Mouse (Mus musculus): ENCODE data around the gene Iqcg.

The Iqcg gene

DNA sequence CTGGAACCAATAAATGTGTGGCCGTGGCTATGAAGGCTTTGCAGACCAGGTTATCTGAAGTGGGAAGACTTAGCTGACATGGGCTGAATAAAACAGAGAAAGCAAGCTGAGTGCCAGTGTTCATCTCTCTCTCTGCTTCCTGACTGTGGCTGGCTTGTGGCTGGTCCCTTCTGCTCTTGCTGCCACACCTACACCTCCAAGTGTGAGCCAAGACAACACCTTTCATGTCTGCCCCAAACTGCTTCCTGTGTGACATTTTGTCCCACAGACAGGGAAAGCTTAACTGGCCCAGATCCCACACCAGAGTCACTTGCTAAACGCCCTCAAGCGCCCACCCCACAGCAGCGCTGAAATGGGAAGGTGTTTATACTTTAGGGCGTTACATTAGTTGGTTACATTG lies 2.9 kb downstream of the Iqcg start:
- no peak for DNase-seq (ENCODE audit: low spot score)

DNA sequence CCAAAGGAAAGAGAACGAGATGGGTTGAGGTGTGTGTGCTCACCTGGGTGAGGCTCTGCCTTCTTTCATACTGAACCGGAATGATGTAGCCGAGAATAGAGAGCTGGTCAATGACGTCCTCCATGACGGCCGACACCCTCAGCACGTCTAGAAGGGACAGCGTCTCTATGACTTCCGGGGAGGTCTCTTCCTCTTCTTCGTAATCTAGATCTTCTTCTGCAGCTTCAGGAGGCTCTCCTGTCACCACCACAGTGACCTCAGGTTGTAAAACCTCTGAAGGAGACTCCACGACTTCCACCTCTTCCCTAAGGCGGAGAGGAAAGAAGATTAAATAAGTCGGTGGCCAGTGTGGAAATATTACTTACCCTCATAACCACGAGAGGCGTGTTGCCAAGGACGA lies 6.2 kb downstream of the Iqcg start:
- DNase-seq (ENCODE audit: low spot score): no peak

DNA sequence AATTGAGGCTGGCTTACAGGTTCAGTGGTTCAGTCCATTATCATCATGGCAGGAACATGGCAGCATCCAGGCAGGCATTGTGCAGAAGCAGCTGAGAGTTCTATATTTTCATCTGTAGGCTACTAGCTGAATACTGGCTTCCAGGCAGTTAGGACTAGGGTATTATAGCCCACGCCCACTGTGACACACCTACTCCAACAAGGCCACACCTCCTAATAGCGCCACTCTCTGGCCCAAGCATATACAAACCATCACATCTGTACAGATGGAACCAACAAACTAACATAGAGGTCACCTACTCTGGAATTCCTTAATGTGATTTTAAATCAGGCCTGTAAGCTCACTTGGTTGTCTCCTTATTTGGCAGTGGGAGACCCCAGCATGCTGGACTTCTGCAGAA lies 7.3 kb downstream of the Iqcg start:
- no peak for DNase-seq (ENCODE audit: low spot score)

DNA sequence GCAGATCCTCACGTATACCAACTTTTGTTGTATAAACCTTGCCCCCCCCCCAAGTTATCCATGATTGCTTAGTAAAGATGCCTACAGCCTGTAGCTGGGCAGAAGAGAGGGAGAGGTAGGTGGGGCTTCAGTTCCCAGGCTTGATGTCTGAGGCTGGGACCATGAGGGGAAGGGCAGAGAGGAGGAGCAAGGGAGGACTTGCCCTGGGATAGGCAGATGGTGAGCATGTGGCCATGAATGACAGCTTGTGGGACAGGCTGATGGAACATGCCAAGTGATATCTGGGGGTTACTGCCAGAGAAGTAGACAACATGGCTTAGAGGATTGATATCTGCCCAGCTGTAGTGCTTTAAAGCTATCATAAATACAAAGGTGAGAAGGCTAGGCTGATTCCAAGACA lies 8.0 kb downstream of the Iqcg start:
- no peak for DNase-seq (ENCODE audit: low spot score)

DNA sequence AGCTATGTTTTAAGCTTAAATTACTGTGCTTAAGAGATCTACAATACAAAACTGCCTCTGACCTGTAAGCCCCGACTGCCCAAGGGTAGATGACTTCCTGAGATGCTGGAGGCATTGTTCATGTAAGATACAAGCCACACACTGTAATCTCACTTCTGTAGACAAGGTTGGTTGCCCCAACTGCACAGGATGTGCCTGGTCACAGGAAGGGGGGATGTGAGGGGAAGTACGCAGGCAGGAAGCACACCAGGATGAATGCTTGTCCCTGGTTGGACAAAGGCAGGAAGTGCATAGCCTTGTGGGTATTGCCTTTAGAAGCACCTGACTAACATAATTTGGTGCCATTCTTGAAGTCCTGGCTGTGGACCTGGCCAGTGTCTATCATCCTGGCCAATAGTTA lies 12.8 kb downstream of the Iqcg start:
- DNase-seq (ENCODE audit: low spot score): peak; percentile 50

DNA sequence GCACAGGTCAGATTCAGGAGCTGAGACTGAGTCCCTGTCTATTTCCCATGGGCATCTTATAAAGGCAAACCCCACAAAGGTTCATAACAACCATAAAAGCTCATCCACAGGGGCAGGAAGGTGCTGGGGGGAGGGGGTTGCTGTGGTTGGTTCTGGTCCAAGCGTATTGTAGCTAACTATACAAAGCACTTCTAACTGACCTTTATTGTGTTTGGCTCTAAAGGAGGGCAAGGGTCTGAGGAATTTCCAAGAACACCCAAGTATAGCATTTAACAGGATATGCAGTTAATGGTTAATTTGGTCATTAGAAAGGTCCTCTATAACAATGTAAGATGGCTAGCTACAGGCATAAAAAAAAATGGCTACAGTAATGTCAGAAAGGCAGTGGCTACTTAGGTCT lies 13.3 kb downstream of the Iqcg start:
- DNase-seq (ENCODE audit: low spot score): peak; percentile 64

DNA sequence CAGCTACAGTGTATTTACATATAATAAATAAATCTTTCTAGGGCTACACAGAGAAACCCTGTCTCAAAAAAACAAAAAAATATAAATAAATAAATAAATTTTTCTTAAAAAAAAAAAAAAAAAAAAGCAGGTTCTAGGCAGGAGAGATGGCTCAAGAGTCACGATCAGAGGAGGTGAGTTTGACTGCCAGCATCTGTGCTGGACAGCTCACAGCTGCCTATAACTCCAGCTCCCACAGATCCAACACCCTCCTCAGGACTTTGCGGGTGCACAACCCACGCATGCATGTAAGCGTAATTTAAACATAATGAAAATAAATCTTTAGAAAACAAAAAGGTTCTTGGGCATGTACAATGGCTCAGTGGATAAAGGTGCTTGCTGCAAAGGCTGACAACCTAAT lies 20.0 kb downstream of the Iqcg start:
- DNase-seq (ENCODE audit: low spot score): no peak

DNA sequence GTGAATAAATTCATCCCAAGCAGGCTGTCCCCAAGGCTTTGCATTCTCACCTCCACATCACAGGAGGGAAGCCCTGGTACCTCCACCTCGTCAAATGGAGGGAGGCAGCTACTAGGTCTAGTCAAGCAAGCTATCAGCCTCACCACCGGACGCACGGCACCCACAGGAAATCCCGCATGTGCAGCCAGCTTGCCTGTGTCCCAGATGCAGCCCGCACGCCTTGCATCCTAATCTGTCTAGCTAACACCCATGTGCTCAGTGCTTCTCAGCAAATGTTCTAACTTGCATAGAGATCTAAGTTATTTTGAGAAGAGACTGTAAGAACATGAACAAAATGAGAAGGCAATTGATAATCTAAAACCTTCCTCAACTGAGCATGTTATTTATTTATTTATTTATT lies 29.7 kb downstream of the Iqcg start:
- no peak for DNase-seq (ENCODE audit: low spot score)

DNA sequence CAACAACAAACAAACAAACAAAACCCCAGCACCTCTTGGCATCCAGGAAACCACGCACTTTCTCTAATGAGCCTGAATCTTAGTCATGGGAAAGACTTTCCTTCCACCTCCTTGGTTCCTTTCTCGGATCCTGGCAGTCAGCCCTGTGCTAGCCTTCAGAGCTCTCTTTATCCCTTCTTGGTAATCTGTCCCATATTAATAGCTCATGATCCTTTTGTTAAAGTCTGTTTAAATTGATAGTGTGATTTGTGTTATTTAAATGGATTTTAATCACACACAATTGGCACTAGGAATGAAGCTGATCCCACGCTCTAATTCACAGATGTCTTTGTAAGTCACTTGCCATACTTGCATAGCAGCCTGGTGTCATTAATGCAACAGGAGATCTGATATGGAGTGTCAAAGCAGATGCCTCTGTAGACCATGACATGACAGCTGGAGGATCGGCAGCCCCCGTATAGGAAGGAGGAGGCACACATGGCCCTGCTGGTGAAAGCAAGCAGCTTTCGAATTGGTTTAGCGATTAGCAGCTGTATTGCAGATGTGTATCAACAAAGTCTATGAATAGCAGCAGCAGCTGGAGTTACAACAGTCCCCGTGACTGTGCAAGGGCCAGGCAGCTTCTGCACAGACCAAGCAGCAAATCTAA lies 31.4 kb downstream of the Iqcg start:
- DNase-seq (ENCODE audit: low spot score): no peak

DNA sequence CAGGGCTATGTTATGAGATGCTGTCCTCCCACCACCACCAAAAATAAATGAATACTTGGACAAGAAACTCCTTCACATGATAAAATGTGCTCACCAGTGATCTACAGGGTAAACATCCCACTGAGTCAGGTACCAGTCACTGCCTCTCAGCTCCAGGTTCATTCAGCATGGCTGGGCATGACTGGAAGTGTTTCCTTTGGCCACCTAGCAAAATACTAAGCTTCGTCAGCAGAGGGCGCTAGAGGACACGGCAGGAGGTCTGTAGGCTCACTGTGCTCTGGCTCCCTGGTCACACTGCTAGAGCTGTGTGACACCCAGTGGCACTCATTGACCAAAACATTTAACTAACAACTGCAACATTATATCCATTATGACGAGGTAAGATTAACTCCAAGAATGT lies 32.3 kb downstream of the Iqcg start:
- peak; percentile 75 for DNase-seq (ENCODE audit: low spot score)

DNA sequence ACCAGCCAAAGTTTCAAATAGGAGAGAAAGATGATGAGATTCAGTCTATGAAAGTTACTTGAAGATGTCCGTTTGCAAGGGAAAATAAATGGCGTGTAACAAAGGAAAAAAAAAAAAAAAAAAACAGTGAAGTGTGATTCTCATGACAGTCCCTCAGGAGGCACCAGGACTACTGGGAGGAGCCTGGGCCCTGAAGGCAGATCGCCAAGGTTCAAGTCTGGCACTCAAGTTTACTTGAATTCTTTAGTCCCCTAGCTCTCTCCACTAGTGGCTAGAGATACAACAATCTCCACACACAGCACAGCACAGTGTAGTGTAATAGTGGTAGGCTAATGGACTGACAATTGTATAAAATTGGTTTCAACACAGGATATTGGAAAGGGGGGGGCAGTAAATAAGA lies 34.6 kb downstream of the Iqcg start:
- no peak for DNase-seq (ENCODE audit: low spot score)

DNA sequence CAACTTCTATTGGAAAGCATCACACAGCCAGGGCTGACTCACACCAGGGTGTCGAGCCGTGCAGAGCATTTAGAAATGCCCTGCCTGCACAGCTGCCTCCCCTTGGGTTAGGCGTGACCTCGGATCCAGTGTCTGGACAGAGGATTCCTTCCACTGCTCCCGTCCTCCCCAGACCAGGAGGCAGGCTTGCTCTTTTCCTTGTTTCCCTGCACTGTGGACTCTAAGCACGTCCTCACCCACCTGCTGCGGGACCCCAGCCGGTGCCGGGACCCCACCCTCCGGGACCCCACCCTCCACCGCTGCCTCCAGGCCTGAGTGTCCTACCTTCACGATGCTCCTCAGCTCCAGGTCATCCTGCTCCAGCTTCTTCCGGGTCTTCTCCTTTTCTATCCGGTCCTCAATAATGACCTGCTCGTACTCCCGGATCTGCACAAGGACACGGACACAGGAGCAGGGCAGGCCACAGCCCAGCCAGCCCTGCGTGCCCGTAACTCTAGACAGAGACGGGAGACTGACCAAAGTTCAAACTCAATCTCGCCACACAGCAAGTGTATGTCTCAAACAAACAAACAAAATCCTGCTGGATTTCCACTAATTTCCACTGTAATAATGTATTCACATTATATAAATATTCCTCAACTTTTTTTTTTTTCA lies 36.8 kb downstream of the Iqcg start:
- peak; percentile 46 for DNase-seq (ENCODE audit: low spot score)

DNA sequence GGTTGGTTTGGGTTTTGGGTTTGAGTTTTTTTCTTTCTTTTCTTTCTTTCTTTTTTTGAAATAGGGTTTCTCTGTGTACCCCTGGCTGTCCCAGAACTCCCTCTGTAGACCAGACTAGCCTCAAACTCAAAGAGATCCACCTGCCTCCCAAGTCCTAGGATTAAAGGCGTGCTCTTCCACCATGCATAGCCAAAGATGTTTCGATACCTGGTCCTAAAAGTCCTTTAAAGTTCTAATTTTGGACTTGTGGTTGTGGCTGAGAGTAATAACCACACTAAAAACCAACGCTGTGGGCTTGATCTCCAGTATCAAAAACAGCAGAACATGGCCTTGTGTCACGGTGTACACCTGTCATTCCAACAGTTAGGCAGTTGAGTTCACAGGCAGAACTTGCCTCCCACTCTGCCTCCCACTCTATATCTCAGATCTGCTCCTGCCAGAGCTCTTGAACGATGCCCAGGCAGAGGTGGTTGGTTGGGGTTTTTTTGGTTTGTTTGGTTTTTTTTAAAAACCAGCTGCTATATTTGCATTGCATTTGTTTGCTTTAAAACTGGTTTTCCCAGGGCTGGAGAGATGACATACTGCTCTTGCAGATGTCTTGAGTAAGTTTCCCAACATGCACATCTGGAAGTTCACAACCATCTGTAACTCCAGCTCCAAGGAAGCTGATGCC lies 38.2 kb downstream of the Iqcg start:
- DNase-seq (ENCODE audit: low spot score): no peak

DNA sequence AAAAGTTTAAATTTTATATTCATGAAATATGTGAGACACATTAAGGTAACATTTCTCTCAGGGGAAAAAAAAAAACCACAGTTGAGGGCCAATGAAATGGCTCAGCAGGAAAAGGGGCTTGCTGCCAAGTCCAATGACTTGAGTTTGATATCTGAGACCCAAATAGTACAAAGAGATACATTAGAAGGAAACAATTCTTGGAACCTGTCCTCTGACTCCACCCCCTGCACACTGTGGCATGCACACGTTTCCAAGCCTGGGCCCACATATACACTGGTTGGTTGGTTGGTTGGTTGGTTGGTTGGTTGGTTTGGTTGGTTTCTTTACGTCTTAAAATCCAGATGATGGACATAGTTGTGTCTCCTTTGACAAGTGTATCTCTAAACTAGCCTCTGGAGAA lies 40.0 kb downstream of the Iqcg start:
- no peak for DNase-seq (ENCODE audit: low spot score)

DNA sequence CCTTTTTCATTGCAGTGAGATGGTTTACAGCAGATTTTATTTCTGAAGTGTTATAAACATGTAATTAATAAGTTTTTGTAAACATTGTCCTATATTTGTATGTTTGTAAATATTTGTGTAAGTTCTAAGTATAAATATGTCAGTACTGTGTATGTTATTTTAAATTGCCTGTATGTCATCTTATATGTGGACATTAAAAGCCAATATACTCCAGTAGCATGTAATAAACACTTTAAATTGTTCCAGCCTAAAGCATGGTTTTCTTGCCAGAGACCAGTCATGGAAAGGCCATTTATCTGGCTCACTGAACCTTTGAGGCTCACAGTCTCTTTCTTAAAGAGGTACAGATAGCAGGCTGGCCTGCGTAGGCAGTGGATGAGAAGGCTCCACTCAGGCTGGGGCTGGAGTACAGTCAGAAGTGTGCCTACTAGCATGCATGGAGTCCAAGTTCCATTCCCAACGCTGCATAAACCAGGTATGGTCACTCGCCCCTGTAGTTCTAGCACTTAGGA lies 40.6 kb downstream of the Iqcg start:
- DNase-seq (ENCODE audit: low spot score): no peak

DNA sequence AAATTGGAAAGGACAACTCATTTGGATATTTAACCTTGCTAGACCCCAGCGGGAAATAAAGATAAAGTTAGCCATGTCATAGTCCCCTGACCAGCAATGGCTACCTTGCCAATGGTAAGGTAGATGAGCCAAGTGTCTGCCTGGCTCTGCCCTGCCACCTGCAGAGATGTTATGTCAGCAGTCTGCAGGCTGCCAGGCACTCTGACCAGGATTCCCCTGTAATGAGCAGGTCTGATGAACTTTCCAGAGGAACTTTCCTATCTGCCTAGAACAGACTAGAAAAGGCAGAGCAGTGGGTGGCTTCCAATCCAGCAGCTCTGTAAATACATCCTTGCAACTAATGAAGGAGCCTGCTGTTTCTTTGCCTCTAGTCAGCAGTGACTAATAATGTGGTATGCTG lies 41.1 kb downstream of the Iqcg start:
- DNase-seq (ENCODE audit: low spot score): no peak

DNA sequence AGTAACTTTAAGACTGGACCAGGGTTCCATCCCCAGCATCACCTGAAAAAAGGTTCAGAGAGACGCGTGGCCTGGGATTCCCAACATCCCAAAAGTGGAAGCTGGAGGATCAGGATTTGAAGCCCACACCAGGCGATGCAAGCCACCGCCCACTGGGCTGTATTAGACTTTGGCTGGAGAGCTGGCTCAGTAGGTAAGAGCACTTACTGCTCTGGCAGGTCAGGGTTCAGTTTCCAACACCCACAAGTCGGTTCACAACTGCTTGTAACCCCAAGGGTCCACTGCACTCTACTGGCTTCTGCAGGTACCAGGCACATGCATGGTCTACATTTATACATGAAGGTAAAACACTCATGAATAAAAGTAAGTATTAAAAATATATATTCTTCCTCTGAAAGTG lies 42.2 kb downstream of the Iqcg start:
- no peak for DNase-seq (ENCODE audit: low spot score)

DNA sequence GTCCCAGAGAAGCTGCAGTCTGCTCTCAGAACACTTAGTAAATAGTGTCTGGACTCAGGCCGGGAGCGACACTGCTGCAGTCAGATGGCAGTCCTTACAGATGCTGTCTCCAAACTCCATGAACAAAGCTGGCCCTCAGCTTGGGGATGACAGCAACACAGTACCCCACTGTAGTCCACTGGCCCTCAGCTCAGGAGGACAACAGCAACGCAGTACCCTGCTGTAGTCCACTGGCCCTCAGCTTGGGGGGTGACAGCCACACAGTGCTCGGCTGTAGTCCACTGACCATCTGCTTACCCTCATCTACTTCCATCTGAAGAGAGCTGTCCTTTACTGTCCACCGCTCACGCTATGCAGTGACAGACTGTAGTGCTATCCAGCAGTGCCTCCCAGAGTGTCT lies 45.9 kb downstream of the Iqcg start:
- DNase-seq (ENCODE audit: low spot score): no peak

DNA sequence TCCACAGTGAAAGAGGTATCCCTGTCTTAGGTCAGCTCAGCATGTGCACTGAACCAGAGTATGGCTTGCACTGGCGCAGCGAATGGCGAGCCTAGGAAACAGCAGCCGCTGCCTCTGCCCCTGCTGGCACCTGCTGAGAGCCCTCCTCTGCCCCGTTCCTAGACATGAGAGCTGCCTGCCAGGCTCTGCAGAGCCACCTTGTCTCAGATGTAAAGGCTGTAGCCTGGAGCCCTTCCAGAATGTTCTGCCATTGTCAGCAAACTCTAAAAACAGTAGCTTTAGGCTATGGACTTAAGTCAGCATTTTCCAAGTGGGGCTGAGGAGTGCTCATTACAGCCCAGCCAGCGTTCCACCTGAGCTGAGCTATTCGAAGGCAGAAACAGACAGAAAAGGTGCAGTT lies 48.6 kb downstream of the Iqcg start:
- no peak for DNase-seq (ENCODE audit: low spot score)

DNA sequence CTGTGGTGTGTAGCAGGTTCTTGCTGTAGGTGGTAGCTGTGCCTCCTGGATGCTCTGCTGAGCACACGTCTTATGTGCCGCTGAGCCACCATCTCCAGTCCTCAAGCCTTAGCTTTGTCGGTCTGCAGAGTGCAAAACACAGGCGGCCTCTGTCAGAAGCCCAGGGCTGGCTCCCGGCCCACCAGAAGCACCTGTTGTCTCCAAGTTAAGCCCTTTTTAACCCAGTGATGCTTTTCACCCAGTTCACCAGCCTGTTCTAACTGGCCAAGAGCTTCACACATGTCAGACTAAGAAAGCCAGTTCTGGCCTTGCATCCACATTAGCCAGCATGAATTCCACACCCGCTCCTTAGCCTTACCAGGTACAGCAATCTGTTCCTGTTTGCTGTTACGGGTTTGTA lies 49.1 kb downstream of the Iqcg start:
- DNase-seq (ENCODE audit: low spot score): no peak

DNA sequence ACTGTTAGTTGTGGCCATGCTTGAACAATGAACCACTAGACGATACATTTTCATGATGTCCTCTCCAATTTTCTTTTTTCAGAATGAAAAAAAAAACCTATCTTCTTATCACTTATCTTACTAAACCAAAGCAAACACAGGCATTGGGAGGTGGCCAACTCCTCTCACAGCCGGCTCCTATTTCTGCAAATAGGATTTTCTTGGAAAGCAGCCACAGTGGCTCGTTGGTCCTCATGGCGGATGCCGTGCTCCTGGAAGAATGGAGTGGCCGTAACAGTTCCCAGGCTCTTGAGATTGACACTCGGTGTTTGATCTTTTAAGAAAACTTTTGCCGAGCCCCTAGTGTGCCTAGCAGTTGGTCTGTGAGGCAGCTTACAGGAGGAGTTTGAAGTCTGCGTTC lies 50.8 kb downstream of the Iqcg start:
- no peak for DNase-seq (ENCODE audit: low spot score)

DNA sequence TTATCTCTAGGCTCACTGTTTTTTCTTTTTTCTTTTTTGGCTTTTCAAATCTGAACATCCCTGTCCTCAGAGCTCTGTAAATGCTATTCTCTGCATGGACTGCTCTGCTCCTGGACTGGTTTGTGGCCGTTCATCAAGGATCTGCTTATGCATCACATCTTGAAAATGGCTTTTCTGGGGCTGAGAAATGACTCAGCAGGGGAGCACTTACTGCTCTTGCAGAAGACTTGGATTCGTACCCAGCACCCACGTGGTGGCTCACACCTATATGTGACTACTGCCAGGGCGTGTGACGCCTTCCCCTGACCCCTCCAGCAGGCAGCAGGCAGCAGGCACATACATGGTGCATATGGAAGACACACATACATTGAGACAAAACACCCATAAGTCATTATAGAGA lies 63.9 kb downstream of the Iqcg start:
- no peak for DNase-seq (ENCODE audit: low spot score)

DNA sequence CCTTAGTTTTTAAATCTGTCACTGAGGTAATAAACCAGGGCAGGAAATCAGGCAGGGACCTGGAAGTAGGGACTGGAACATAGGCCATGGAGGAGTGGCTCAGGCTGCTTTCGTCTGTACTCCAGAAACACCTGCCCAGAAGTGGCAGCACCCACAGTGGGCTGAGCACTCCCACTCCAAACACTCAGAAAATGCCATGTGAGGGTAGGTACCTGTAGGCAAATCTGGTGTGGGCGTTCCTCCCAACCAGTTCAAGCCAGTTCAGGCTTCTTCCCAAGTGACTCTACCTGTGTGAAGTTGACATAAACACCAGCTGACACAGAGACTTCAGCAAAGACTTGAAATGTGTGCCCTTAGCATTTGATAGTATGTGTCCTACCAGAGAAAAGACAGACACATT lies 71.4 kb downstream of the Iqcg start:
- DNase-seq (ENCODE audit: low spot score): no peak

DNA sequence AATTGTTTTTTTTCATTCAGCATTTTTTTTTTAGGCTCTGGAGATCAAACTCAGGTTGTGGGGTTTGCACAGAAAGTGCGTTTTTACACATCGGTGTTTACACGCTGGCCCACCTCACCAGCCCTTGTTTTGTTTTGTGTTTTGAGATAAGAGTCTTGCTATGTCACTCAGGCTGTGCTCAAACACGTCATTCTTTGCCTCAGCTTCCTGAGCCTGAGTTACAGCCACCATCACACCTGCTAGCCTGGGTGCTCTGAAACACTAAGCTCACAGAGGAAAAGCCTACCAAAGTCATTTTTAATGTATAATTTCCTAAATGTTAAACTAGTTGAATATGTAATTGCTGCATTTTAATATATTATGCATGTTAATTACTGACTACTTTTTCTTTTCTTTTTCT lies 74.6 kb downstream of the Iqcg start:
- DNase-seq (ENCODE audit: low spot score): no peak

All from yolk sac, embryonic 10.5 days (tissue).